Mouse (Mus musculus): ENCODE results near the gene Edf1. TPM values are rescaled to one million over a fixed set of nuclear protein-coding genes. Genes with fewer than 3 reads are reported as not detected.
A peak's percentile ranks its signal among the peaks of the same experiment; 100 is the strongest.

Edf1 gene
- 277 and 302 TPM in 2 replicates for polyA plus RNA-seq (2015; fragmentation: Nextera tagmentation; extraction: Ambion mirVana)

DNA sequence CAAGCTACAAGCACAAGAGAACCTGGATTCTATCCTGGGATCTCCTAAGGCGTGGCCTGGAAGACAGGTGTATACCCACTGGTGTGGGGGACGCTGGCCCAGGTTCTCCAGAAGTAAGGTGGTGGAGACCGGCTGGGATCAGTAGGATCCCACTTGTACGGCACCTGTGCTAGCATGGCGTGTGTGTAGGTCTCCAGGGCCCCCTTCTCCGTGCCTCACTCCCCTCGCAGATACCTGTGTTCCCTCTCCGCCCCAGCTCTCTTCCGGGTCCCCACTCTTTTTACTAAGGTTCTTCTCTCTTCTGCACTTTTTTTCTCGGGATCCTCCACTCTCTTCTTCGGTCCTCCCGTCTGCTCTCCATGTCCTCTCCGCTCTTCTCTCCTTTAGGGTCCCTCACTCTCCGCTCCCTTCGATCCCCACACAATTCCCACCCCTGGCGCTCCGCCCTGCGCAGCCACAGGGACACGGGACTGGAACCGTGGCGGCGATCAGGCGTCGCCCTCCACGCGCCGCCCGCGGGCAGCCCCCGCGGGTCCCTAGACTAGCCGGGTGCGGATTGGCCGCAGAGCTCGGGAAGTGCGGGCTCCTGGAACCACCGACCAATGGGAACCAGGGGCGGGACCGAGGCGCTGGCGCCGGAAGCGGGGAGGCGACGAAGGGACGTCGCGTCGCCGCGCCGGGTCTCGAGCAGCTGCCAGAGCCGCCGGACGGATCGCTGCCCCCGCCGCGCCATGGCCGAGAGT is at the start of gene Edf1:
TSS of gene Edf1 (plus strand) at position 627 of the 743 bp plus-strand sequence.
- H3K9me3 ChIP-seq: no peaks in the 10 kb centered on the region
- H3K4me3 ChIP-seq: peak within 1 kb of the TSS; percentile 99
- H3K4me1 ChIP-seq: peaks cover 25% of the 10 kb centered on the region
- peak within 1 kb of the TSS; percentile 99 for H3K9ac ChIP-seq
- H3K27ac ChIP-seq (replicated peaks): peak within 1 kb of the TSS; percentile 84
- H3K27me3 ChIP-seq (replicated peaks): no peaks in the 10 kb centered on the region
- peak; percentile 96 for ATAC-seq (ENCODE audit: extremely low read depth, insufficient number of reproducible peaks, low FRiP score, low TSS enrichment)
- peak within 1 kb of the TSS; percentile 86 for H3K4me2 ChIP-seq
- peaks cover 26% of the 10 kb centered on the region for H3K36me3 ChIP-seq
- 1% methylated on average over 61 of the region's 61 CpGs for WGBS

DNA sequence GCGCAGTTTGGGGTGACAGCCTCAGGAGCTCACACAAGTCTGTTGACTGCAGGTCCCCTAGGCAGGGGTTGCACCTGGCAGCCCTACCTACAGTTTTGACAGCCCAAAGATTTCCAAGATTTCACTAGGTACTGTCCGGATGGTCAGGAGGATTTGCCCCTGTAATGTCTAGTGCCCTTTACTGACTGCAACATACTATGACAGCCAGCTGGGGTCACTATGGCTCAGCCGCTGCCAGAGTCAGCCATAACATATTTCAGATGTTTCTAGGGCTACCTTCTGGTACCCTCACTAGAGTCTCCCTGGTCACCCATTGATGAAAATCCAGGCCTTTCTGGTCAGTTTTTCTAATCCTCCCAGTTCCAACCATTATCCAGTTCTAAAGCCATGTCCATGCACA is 47.7 kb upstream of the Edf1 start:
- H3K4me2 ChIP-seq: no peak overlapping the region
- no peaks in the 10 kb centered on the region for H3K27me3 ChIP-seq (replicated peaks)
- H3K9ac ChIP-seq: no peak overlapping the region
- no peak overlapping the region for H3K4me3 ChIP-seq
- no peak overlapping the region for H3K27ac ChIP-seq (replicated peaks)
- no peak for ATAC-seq (ENCODE audit: extremely low read depth, insufficient number of reproducible peaks, low FRiP score, low TSS enrichment)
- no peaks in the 10 kb centered on the region for H3K4me1 ChIP-seq
- H3K36me3 ChIP-seq: peaks cover 10% of the 10 kb centered on the region
- 61% methylated on average over 3 of the region's 3 CpGs for whole genome bisulfite sequencing
- H3K9me3 ChIP-seq: no peaks in the 10 kb centered on the region

DNA sequence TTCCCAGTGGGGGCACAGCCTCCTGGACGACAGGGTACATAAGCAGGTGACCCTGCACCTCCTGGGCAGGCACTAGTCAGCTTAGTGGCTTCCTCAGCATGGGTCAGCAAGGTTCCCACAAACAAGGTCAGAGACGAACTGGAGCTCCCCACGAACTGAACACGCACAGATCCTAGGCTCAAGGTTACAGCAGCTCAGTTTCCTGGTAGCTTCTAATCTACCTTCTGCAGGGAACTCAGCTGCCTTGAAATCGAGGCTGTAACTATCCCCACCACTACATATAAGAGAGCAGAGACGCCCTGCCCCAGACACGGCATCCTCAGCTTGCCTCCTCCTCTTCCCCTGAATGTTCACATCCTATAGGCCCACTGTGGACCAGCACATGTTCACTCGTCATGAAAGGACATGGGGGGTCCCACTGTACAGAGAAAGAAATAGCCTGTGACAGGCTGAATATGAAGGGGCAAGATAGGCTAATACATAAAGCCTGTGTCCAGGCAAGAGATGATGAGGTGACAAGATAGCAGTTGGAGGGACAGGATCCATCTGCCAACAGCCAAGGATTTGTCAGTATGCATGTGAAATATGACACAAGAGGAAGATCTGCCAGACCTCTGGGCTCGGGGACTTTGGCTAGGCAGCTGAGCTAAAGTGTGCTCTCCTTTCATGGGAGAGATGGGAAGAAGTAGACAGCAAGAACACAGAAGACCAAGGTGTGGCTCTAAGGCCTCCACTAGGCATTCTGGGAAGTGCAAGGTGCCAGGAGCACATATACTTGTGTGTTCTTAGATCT is 30.9 kb upstream of the Edf1 start:
- no peaks in the 10 kb centered on the region for H3K27me3 ChIP-seq (replicated peaks)
- H3K4me3 ChIP-seq: no peak overlapping the region
- no peaks in the 10 kb centered on the region for H3K4me1 ChIP-seq
- no peak for ATAC-seq (ENCODE audit: extremely low read depth, insufficient number of reproducible peaks, low FRiP score, low TSS enrichment)
- no peak overlapping the region for H3K4me2 ChIP-seq
- 88% methylated on average over 9 of the region's 9 CpGs for WGBS
- no peak overlapping the region for H3K27ac ChIP-seq (replicated peaks)
- H3K9me3 ChIP-seq: no peaks in the 10 kb centered on the region
- peaks cover 98% of the 10 kb centered on the region for H3K36me3 ChIP-seq
- H3K9ac ChIP-seq: no peak overlapping the region

DNA sequence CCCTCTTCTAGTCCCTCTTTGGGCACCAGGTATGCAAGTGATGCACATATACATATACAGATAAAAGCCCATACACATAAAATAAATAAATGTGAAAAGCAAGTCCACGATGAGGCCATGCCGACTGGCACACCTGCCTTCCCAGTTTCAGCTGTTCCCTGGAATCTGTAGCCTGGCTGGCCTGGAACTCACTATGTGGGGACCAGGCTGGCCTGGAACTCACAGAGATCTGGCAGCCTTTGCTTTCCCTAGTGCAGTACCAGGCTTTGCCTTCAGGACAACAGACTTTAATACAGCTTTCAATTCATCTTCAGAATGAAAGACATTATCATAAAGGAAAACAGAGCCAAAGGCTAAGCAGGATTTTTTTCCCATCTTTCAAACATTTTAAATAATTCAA is 23.9 kb upstream of the Edf1 start:
- H3K4me3 ChIP-seq: no peak overlapping the region
- H3K27me3 ChIP-seq (replicated peaks): no peaks in the 10 kb centered on the region
- no peak overlapping the region for H3K9ac ChIP-seq
- no peaks in the 10 kb centered on the region for H3K9me3 ChIP-seq
- ATAC-seq (ENCODE audit: extremely low read depth, insufficient number of reproducible peaks, low FRiP score, low TSS enrichment): no peak
- peaks cover 97% of the 10 kb centered on the region for H3K36me3 ChIP-seq
- 0 out of 2 replicates have a peak, but pooled peaks cover 2% of the 10 kb centered on the region for H3K4me1 ChIP-seq
- no peak overlapping the region for H3K4me2 ChIP-seq
- no peak overlapping the region for H3K27ac ChIP-seq (replicated peaks)
- WGBS: 89% methylated on average over 2 of the region's 2 CpGs

DNA sequence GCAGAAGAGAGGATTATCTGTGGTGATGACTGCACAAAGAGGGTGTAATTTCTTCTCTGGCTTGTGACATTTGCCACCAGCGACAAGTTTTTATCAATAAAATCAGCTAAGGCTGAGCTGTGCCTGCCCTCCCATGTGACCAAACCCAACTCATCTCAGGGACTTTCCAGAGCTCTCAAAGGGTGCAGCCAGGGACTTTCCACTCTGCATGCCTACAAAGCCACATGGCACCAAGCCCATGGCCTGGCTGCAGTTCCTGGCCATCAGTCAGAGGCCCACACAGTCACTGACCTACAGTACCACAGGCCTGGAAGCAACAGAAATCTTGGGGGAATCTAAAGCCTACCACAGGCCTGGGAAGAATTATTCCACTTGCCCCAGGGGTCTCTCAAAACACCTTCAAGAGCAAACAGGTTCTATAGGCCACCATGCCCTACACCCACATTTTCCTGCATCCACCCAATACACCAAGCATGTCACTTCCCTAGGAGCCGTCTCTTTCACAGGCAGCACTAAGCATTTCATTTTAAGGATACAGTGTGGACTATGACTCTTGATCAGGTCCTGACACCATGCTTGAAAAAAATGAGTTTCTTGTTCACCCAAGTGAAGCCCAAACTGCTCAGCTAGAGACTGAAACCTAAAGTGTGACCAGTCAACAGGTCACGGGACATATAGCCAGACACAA is 23.3 kb upstream of the Edf1 start:
- Histone ChIP-seq H3K9me3 (no peaks in the 10 kb centered on the region), H3K4me3 (no peak overlapping the region), H3K9ac (no peak overlapping the region; the same call in 1 of the 2 replicates), H3K4me2 (no peak overlapping the region), H3K27ac (replicated peaks) (no peak overlapping the region), H3K4me1 (0 out of 2 replicates have a peak, but pooled peaks cover 2% of the 10 kb centered on the region), H3K27me3 (replicated peaks) (no peaks in the 10 kb centered on the region), H3K36me3 (peaks cover 94% of the 10 kb centered on the region)
- 75% methylated on average over 3 of the region's 3 CpGs for WGBS
- ATAC-seq (ENCODE audit: extremely low read depth, insufficient number of reproducible peaks, low FRiP score, low TSS enrichment): no peak

DNA sequence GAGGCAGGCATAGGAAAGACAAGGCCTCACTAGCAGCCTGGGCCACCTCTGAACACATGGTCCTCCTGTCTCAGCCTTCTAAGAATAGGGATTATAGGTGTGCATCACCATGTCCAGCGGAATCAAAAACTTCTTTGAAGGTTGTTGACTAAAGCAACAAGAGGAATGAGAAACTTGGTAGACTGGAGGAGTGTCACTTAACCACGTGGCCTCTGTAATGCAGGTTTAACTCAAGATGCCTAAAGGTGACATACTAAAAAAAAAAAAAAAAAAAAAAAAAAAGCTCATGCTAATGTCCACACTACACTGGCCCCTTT is 22.8 kb upstream of the Edf1 start:
- Histone ChIP-seq H3K27ac (replicated peaks) (no peak overlapping the region), H3K9me3 (no peaks in the 10 kb centered on the region), H3K4me2 (no peak overlapping the region), H3K4me3 (no peak overlapping the region), H3K36me3 (peaks cover 94% of the 10 kb centered on the region), H3K9ac (no peak overlapping the region), H3K4me1 (0 out of 2 replicates have a peak, but pooled peaks cover 2% of the 10 kb centered on the region), H3K27me3 (replicated peaks) (no peaks in the 10 kb centered on the region)
- WGBS: 95% methylated on average over 2 of the region's 2 CpGs
- no peak for ATAC-seq (ENCODE audit: extremely low read depth, insufficient number of reproducible peaks, low FRiP score, low TSS enrichment)

DNA sequence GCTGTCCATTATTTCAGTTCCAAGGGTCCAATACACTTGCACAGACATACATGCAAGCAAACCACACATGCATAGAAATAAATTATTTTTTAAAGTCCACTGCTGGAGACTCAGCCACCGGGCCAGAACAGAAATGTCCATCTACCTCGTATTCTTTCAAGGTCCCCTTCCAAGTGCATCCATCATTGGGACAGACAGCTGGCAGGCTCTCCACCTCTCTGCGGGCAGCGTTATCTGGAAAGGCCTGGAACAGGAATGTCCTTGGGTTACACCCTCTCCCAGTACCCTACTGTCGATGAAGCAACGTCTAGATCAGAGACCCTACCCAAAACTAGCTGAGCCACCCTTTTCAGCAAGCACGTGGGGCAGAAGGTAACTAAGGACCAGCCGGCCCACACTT is 21.1 kb upstream of the Edf1 start:
- peaks cover 78% of the 10 kb centered on the region for H3K36me3 ChIP-seq
- no peak overlapping the region for H3K9ac ChIP-seq
- H3K4me3 ChIP-seq: no peak overlapping the region
- H3K9me3 ChIP-seq: no peaks in the 10 kb centered on the region
- no peak overlapping the region for H3K4me2 ChIP-seq
- 0 out of 2 replicates have a peak, but pooled peaks cover 2% of the 10 kb centered on the region for H3K4me1 ChIP-seq
- no peak for ATAC-seq (ENCODE audit: extremely low read depth, insufficient number of reproducible peaks, low FRiP score, low TSS enrichment)
- no peak overlapping the region for H3K27ac ChIP-seq (replicated peaks)
- WGBS: 64% methylated on average over 8 of the region's 8 CpGs
- H3K27me3 ChIP-seq (replicated peaks): no peaks in the 10 kb centered on the region

DNA sequence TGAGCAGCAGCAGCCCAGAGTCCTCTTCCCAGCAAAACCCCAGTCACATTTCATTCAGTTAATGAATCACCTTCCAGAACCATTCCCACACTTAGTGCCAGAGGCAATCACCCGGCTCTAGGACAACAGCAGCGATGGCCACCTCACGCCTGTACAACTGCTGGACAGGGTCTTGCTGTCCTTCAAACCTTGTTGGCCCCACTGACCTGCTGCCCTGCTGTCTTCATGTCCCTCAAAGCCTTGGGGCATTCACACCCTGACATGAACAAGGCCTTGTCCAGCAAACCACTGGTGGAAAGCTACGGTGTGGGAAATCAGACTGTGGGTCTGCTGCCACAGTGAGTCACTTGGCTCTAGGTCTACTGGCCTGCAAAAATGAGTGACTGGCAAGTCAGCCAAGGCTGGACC is 17.1 kb upstream of the Edf1 start:
- Histone ChIP-seq H3K36me3 (peaks cover 49% of the 10 kb centered on the region), H3K4me1 (peaks cover 8% of the 10 kb centered on the region), H3K27me3 (replicated peaks) (no peaks in the 10 kb centered on the region), H3K9ac (no peak overlapping the region), H3K4me2 (no peak overlapping the region), H3K9me3 (no peaks in the 10 kb centered on the region), H3K4me3 (no peak overlapping the region), H3K27ac (replicated peaks) (no peak overlapping the region)
- 93% methylated on average over 4 of the region's 4 CpGs for WGBS
- no peak for ATAC-seq (ENCODE audit: extremely low read depth, insufficient number of reproducible peaks, low FRiP score, low TSS enrichment)

DNA sequence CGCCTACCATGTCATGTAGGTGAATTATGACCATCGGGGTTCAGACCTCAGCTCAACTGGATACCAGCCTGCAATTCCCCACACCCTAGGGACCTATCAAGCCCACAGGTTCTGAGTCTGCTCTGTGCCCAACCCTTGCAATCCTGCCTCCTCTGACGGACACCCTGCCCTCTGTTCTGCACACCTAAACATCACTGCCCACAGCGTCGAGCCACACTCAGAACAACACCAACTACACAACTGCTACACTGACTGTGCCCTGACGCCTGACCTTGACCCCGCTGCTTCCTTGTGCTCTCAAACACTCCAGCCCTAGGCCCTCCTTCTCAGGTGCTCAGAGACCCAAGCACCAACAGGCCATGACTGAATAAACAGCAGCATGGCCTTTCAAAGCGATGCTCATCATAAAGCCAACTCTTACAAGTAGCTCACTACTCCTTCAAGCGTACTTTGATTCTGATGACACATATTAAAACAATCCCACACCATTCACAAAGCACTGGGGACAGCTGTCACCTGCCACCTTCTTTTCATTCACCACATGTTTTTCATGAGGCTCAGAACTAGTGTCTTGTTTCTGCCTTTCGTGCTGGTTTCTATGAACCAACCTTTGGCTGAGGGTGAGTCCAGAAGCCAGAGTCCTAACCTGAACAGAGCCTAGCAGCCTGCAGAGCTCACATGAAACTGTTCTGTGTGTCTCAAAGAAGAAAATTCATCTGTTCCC is 15.8 kb upstream of the Edf1 start:
- Histone ChIP-seq H3K27ac (replicated peaks) (no peak overlapping the region), H3K9me3 (no peaks in the 10 kb centered on the region), H3K36me3 (peaks cover 37% of the 10 kb centered on the region), H3K4me1 (peaks cover 14% of the 10 kb centered on the region), H3K4me3 (no peak overlapping the region), H3K27me3 (replicated peaks) (no peaks in the 10 kb centered on the region), H3K9ac (no peak overlapping the region), H3K4me2 (no peak overlapping the region)
- ATAC-seq (ENCODE audit: extremely low read depth, insufficient number of reproducible peaks, low FRiP score, low TSS enrichment): no peak
- WGBS: 88% methylated on average over 10 of the region's 10 CpGs

DNA sequence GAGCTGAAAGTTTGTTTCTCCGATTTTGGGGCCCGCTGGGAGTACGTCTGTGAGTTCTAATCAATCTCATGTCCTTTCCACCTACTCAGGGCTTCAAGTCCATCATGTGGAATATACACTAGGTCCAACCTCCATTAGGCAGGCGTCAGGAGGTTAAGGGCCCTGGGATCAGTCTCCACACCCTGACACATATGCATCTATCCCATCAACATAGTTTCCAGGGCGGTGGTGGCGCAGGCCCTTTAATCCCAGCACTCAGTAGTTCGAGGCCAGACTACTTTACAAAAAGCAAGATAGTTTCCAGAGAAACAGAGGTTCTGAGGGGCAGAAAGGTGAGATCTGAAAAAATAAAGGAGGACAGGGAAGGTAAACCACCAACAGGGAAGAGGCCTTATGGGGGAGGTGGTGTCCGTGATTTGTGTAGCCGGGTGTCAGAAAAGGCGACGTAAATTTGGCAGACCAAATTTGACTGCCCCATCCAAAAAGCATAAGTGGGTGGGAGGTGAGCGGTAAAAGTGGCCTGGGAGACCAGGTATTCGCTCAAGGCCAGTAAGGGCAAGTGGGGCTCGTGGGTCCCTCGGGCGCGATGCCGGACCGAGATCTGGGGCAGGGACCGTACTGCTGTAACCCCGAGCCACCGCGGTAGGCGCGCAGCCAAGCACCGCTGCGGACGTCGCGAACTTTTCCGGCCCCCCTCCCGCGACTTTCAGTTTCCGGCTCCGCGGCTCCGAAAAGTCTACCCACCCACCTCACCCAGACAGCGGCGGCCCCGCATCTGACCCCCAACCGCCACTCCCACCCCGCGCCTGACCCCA is 11.4 kb upstream of the Edf1 start:
- H3K27me3 ChIP-seq (replicated peaks): no peaks in the 10 kb centered on the region; the same call in 1 of the 2 replicates
- H3K4me3 ChIP-seq: peak overlapping the region; percentile 84
- H3K36me3 ChIP-seq: peaks cover 10% of the 10 kb centered on the region; the same call in 1 of the 2 replicates
- H3K4me1 ChIP-seq: peaks cover 19% of the 10 kb centered on the region
- H3K9ac ChIP-seq: peak overlapping the region; percentile 93
- H3K4me2 ChIP-seq: peak overlapping the region; percentile 88
- WGBS: 6% methylated on average over 43 of the region's 43 CpGs
- no peaks in the 10 kb centered on the region for H3K9me3 ChIP-seq
- peak; percentile 50 for ATAC-seq (ENCODE audit: extremely low read depth, insufficient number of reproducible peaks, low FRiP score, low TSS enrichment)
- H3K27ac ChIP-seq (replicated peaks): peak overlapping the region; percentile 79

All from heart, embryonic 13.5 days (tissue).